Mouse (Mus musculus) adrenal gland, postnatal 14 days (tissue): ENCODE measurements around the gene Prr15l. TPM values are rescaled to one million over a fixed set of nuclear protein-coding genes. Genes with fewer than 3 reads are reported as not detected.
A peak's percentile ranks its signal among the peaks of the same experiment; 100 is the strongest.

Source experiments
- DNase-seq: peaks from one replicate; pipeline ENCODE4 v3.0.0; 2021; ENCODE audit warnings: mixed read lengths
- total RNA-seq: library from RNA; stranded (reverse); gene quantifications from 2 replicates; pipeline ENCODE4 v1.2.3, GENCODE M21; 2021

The Prr15l gene
- total RNA-seq, 1 experiment from 2014 or later, result 0.37 TPM

DNA sequence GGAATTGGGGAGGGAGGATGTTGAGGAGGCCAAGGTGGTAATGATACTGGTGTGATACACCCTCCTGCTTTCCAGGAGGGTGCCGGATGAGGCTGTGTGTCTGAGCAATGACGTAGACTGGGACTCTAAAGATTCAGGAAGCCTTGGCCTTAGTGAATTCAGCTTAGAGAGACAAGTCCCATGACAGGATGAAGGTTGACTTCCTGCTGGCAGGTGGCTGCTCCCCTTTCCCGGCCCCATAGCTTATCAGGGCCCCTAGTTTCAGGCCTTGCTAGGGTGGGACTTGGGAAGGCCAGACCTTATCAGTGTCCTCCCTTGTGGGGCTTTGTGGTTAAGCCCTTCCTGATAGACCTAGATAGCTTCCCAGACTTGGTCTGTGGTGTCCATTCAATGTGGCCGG is 19.9 kb downstream of the Prr15l start:
- DNase-seq, result no peak

DNA sequence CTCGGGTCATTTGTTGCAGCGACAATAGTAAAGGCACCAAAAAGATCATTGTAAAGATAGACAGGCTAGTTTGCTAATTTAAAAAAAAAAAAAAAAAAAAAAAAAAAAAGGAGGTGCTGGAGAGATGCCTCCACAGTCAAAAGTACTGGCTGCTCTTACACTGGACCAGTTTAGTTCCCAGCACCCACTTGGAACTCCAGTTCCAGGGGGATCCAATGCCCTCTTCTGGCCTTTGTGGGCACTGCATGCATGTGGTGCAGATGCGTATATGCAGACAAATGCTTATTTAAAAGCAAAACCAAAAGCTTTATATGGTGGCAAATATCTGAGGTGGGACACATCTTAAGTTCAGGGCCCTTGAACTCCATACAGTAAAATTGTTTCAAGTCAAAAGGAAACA is 22.9 kb downstream of the Prr15l start:
- DNase-seq, result no peak

DNA sequence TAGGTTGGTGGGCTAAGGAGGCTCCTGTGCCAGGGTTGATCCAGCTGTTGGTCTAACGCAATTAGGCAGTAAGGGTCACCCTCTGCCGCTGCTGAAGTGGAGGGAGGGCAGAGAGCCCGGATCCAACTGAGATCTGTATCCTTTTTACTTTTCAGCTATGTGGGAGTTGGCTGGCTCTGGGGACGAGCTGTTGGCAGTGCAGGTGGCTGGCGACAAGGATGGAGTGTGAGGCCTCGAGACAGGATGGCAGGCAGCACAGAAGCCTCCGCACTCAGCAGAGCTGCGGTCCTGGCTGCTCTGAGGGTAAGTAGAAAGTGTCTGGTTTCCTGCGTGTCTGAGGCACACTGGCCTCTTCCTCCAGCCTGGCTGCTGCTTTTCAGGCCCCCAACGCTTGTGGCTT is 24.5 kb downstream of the Prr15l start:
- DNase-seq, result no peak

- no peak for DNase-seq
These were observed 25.0 kb downstream of the Prr15l start for GRCm38 (mm10) chr11:96952896-96953295.

- DNase-seq, result no peak
These were observed 27.2 kb downstream of the Prr15l start for GRCm38 (mm10) chr11:96955094-96955493.

GRCm38 (mm10) chr11:96956009-96956724 is 28.3 kb downstream of the Prr15l start:
- DNase-seq, result no peak

DNA sequence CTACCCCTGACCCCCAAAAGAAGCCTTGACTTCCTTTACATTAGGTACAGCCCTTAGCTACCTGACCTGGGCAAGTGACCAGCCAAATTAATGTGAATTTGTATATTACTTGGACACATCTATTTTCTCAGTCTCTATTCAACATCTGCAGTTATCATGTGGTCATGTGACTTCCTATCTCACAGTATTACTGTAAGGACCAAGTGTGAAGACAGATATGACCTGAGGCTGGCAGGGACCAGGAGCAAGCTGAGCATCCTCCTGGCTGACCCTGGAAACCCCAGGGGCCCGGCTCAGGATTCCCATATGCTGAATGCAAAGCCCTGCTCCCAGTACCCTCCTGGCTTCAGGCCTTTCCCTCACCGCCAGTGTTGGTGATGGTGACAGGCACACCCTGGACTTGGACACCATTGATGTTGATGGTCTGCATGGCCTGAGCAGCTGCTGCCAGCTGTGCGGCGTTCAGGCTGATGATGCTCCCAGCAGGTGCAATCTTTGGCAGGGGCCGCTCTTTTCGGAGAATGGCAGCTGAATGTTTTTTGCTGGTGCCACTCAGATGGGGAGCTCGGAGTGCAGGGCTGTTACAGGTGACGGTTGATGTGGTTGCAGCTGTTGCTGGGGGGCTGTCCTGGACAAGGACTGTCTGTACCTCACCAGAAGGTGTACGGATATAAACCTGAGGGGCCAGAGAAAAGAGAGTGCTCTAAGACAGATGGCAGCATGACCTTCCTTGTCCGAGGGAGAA is 29.3 kb downstream of the Prr15l start:
- DNase-seq, result no peak

DNA sequence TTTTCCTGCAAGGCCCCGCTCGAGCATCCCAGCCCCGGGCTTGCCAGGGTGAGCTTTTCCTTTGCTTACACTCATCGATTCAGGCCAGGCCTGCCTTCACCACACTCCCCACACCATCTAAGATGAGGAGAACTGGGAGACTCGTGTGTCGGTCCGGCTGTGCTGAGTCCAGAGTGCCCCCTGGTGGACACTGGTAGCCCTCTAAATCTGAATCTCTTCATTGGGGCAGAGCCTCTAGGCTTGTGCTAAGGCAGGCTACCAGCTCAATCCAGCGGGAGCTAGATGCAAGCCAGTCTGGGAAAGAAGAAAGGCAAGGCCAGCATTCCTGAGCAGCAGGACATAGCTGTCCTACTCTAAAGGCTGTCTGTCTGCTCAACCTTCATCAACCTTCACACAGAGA is 35.7 kb downstream of the Prr15l start:
- DNase-seq, result peak; percentile 94

DNA sequence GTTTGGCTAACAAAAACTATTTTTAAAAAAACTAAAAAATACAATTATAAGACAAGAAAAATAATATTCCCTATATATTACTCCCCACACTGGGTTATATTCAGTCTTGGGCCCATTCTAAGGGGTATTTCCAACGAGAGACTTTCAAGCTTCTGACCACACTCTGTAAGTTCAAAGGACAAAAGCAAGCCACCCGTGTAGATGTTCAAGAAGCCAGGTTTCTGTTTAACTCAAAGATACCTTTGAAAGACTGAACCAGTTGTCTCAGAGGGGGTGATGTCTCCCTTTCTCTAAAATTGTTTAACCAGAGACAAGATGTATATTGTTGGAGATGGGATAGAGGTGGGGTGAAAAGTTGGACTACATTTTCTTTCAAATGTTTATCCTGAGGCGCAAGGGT is 38.3 kb downstream of the Prr15l start:
- DNase-seq, result no peak

DNA sequence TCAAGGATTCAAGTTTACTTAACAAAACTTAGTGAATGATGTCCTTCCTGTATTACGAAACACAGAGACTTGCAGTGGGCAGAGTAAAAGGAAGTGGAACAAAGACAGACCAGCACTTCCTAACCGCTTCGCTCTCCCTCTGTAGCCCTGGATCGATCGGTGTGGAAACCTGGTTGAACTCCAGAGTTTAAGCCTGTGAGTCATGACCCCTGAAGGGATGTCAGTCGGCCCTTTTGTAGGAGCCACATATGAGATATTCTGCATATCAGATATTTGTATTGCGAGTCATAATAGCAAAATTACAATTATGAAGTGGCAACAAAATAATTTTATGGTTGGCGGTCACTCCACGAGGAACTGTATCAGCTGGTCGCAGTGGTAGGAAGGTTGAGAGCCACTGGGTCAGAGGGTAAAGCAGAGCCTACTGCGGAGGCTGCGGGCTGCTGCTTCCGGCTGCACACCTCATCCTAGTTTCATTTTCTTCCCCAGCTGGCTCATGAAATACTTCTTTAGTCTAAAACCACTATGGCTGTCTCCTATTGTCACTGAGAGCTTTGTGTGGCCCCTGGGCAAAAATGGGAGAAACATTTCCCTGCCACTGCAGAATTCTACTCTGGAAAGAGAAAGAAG is 39.1 kb downstream of the Prr15l start:
- peak; percentile 29 for DNase-seq

GRCm38 (mm10) chr11:96967544-96968269 is 39.8 kb downstream of the Prr15l start:
- no peak for DNase-seq

DNA sequence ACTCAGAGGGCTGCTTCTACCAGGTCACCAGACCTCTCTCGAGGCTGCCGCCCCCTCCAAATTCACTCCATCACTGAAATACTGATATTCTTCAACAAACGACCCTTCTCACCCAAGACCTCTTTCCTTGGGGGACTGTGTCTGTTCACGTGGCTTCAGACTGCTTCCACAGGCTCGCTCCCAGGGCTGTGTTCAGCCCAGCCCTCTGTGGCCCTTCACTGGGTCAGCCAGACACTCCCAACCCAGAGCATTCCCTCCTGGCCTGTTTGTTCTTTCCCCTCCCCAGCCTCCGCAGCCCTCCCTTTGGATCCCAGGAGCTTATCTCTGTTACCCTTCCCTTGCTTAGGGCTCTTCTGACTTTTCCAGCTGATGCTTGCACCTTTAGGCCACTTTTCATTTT is 40.6 kb downstream of the Prr15l start:
- peak; percentile 25 for DNase-seq

GRCm38 (mm10) chr11:96969280-96969722 is 41.4 kb downstream of the Prr15l start:
- DNase-seq, result peak; percentile 41

DNA sequence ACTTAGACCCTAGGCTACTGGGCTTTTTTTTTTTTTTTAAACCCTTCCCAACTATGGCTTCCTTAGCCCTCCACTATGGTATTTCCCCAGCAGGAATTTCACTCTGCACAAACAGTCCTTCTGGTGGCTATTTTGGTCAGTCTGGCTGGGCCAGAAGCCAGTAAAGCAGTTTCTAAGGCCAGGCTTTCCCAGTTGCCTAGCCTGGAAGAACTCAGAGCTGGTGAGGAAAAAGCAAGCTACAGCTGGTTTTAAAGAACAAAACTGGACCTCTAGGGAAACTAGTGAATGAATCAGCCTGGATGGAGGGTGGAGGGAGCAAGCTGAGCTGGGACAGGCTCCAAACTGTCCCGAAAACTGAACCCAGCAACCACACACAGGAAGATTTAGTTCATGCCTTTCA is 41.8 kb downstream of the Prr15l start:
- DNase-seq, result peak; percentile 68

- no peak for DNase-seq
These were observed 42.4 kb downstream of the Prr15l start for GRCm38 (mm10) chr11:96970341-96970740.

GRCm38 (mm10) chr11:96972906-96973305 is 45.0 kb downstream of the Prr15l start:
- DNase-seq, result no peak

GRCm38 (mm10) chr11:96973426-96973964 is 45.6 kb downstream of the Prr15l start:
- DNase-seq, result no peak

DNA sequence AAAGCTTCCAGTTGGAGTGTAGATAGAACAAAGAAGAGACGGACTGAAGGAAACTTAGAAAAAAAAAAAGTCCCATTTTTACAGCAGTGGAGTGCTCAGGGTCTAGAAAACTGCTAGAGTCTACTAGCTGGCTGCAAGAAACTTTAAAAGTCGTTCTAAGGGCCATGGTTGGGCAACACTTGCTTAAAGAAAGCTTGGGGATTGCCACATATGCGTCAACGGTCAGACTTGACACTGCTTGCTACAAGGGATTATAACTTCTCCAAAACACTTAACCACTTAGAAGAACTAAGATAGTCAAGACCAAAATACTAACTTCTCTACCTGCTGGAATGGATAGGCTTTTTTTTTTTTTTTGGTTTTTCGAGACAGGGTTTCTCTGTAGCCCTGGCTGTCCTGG is 46.9 kb downstream of the Prr15l start:
- DNase-seq, result no peak

- no peak for DNase-seq
These were observed 47.8 kb downstream of the Prr15l start for GRCm38 (mm10) chr11:96975511-96976378.

- no peak for DNase-seq
These were observed 48.4 kb downstream of the Prr15l start for GRCm38 (mm10) chr11:96976379-96976687.

DNA sequence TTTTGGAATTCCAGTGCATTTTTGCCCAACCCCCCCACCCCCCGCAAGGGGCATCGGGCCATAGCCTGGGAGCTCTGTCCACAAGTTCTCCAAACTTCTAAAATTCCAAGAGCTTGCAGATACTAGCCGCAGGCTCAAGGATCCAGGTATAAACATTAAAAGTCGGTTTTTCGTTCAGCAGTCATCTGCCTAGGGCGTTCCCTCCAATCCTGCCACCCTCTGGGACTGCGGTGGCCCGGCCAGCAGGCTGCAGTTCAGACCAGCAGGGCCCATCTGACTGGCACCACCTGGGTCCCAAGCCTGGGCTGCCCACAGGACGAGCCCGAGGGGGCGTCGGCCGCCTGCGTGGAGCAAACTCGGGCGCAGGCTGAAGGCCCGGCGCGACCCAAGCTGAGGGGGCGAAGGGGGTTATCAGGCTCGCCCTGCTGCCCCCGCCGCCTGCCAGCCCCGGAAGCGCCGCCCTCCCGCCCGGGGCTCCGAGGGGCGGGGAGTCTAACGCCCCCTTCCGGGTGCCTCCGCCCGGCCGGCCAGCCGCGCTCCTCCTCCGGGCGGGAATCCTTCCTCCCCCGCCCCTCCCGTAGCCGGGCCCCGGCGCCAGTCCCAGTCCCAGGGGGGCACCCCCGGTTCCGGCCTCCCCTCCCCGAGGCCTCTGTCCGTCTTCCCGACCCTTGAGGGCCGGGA is 49.1 kb downstream of the Prr15l start:
- peak; percentile 95 for DNase-seq
